Mouse (Mus musculus) E14TG2a.4 (cell line): Measurements from ENCODE around the gene Gpr146.

Experiments used
- CTCF ChIP-seq: conservative IDR thresholded peaks from 2 replicates; pipeline ENCODE4 v1.5.1; 2014; ENCODE audit warnings: low read length
- NANOG ChIP-seq: IDR thresholded peaks from 2 replicates; pipeline ENCODE4 v1.6.1; 2014; ENCODE audit warnings: borderline replicate concordance, low read length, mixed read lengths

- peak; percentile 100 for TF ChIP-seq CTCF
- TF ChIP-seq NANOG = no peak
Measured at GRCm38 (mm10) chr5:139331742-139332141, 45.8 kb upstream of the Gpr146 start.
